Mouse (Mus musculus) embryonic facial prominence, embryonic 12.5 days (tissue): ENCODE measurements around the gene Atg7. TPM values are rescaled to one million over a fixed set of nuclear protein-coding genes. Genes with fewer than 3 reads are reported as not detected.

ENCODE experiments used
- ATAC-seq: fragments of 200-750 bp; cut with Nextera tagmentation; 2 replicates; pipeline ENCODE4 v1.8.0; 2017; ENCODE audit not compliant: insufficient number of reproducible peaks, insufficient read depth, low FRiP score, low TSS enrichment
- H3K27ac ChIP-seq: fragments of 300-500 bp; sonication (generic); 2 replicates; pipeline ENCODE4 v1.5.1; 2016; ENCODE audit warnings: mild to moderate bottlenecking
- H3K27me3 ChIP-seq: fragments of 300-500 bp; sonication (generic); 2 replicates; pipeline ENCODE4 v1.6.1; 2016; ENCODE audit warnings: mild to moderate bottlenecking, moderate library complexity
- H3K36me3 ChIP-seq: fragments of 300-500 bp; sonication (generic); 2 replicates; pipeline ENCODE4 v1.6.1; 2016; ENCODE audit warnings: mild to moderate bottlenecking
- H3K4me1 ChIP-seq: fragments of 300-500 bp; sonication (generic); 2 replicates; pipeline ENCODE4 v1.6.1; 2016
- H3K4me2 ChIP-seq: fragments of 300-500 bp; sonication (generic); replicated peaks from 2 replicates; pipeline ENCODE4 v1.6.1; 2016; ENCODE audit warnings: mild to moderate bottlenecking, moderate library complexity
- H3K4me3 ChIP-seq: fragments of 300-500 bp; sonication (generic); 2 replicates; pipeline ENCODE4 v1.5.1; 2016; ENCODE audit warnings: mild to moderate bottlenecking
- H3K9ac ChIP-seq: fragments of 300-500 bp; sonication (generic); 2 replicates; pipeline ENCODE4 v1.6.1; 2016; ENCODE audit warnings: mild to moderate bottlenecking, moderate library complexity
- H3K9me3 ChIP-seq: fragments of 300-500 bp; sonication (generic); 2 replicates; pipeline ENCODE4 v1.6.1; 2016; ENCODE audit warnings: mild to moderate bottlenecking, moderate library complexity
- WGBS: fragments of 180-500 bp; shearing (Covaris S2); methylation state at CpG from one replicate; pipeline ENCODE4 v1.1.7; 2016; 5-methylcytosine and 5-hydroxymethylcytosine counted together
- polyA plus RNA-seq: library from polyadenylated mRNA; unstranded; fragments of >200 nt; fragmentation: Nextera tagmentation; extraction: Ambion mirVana; gene quantifications from 2 replicates; pipeline ENCODE4 v1.2.1, GENCODE M21; 2016

Atg7 gene
- polyA plus RNA-seq, 1 experiment from 2014 or later, result 18.3 TPM

DNA sequence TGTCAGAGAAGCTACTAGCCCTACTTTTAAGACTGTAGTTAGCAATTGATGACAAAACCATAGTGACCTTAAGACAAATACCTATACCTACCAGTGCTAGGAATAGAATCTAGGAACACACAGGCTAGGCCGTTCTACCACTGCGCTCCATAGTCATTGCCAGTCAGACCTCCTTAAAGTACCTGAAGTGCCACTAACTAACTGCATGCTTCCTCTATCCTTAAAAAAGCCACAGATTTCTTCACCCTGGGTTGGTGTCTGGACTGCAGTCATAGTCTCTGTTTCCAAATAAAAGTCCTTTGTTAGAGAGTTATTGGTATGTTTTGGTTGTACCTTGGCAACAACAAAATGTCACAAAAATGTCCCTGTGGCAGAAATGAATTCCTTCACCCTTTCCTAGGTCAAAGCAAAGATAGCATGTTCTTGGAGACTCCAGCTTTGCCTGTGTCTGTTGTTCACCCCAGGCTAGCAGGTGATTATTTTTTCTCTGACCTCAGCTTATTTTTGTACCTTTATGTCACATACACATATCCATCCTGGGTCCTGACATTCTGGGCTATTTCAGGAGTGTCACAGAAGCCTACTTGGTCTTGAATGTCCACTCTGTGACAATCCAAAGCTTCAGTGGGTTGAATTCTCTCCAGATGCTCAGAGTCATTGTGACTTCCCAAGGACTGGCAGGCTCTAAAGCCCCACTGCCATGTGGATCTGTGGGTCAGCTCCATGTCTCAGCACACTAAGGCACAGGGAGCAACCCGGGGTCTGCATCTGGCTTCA, 165.9 kb downstream of the Atg7 start:
- WGBS, result 80% methylated on average over 3 of the region's 3 CpGs
- Histone ChIP-seq H3K27me3 (no peaks in the 10 kb centered on the region), H3K9ac (no peak overlapping the region), H3K4me1 (0 out of 2 replicates have a peak, but pooled peaks cover 9% of the 10 kb centered on the region), H3K4me2 (no peak overlapping the region), H3K36me3 (no peaks in the 10 kb centered on the region), H3K9me3 (no peaks in the 10 kb centered on the region), H3K27ac (no peak overlapping the region), H3K4me3 (no peak overlapping the region)
- no peak for ATAC-seq

- H3K9me3 ChIP-seq, result no peaks in the 10 kb centered on the region
- no peak overlapping the region for H3K4me3 ChIP-seq
- 50% methylated on average over 1 of the region's 1 CpGs for WGBS
- no peak overlapping the region for H3K4me2 ChIP-seq
- no peak for ATAC-seq
- 0 out of 2 replicates have a peak, but pooled peaks cover 3% of the 10 kb centered on the region for H3K4me1 ChIP-seq
- no peaks in the 10 kb centered on the region for H3K36me3 ChIP-seq
- no peak overlapping the region for H3K9ac ChIP-seq
- H3K27me3 ChIP-seq, result no peaks in the 10 kb centered on the region
- no peak overlapping the region for H3K27ac ChIP-seq
These were observed 166.5 kb downstream of the Atg7 start for GRCm38 (mm10) chr6:114809431-114809811.

- ATAC-seq, result no peak
These were observed 169.4 kb downstream of the Atg7 start for GRCm38 (mm10) chr6:114812322-114812721.

DNA sequence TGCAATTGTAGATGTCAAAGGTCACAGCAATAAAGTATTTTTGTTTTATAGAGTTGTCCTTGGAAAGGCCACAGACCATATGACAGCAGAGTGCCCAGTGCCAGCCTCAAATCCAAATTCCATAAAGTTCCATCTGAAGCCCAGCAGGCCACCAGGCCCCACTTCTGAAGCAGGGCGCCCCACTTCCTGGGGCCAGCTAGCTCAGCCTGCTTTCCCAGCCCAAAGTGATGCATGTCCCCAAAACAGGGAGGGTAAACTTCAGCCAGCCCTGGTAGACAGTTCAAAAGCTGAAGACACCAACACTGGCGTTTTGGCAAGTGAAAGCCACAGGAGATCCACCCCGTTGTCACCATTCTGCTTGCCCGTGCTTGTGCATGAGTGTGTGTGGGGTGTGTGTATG, 169.9 kb downstream of the Atg7 start:
- Histone ChIP-seq H3K36me3 (no peaks in the 10 kb centered on the region), H3K27ac (no peak overlapping the region), H3K9ac (no peak overlapping the region), H3K4me3 (no peak overlapping the region), H3K4me1 (peaks cover 14% of the 10 kb centered on the region), H3K9me3 (peaks cover 4% of the 10 kb centered on the region; the same call in 1 of the 2 replicates), H3K4me2 (no peak overlapping the region), H3K27me3 (no peaks in the 10 kb centered on the region)
- 85% methylated on average over 4 of the region's 4 CpGs for WGBS
- no peak for ATAC-seq

More at GRCm38 (mm10) chr6:114812322-114812721, 169.4 kb downstream of the Atg7 start:
- no peak overlapping the region for H3K9ac ChIP-seq
- no peak overlapping the region for H3K4me3 ChIP-seq
- no peaks in the 10 kb centered on the region for H3K27me3 ChIP-seq
- no peak overlapping the region for H3K4me2 ChIP-seq
- peaks cover 4% of the 10 kb centered on the region; the same call in 1 of the 2 replicates for H3K9me3 ChIP-seq
- no peak overlapping the region for H3K27ac ChIP-seq
- WGBS, result 82% methylated on average over 5 of the region's 5 CpGs
- H3K4me1 ChIP-seq, result peaks cover 11% of the 10 kb centered on the region
- H3K36me3 ChIP-seq, result no peaks in the 10 kb centered on the region

- Histone ChIP-seq H3K27me3 (no peaks in the 10 kb centered on the region), H3K9ac (no peak overlapping the region), H3K9me3 (peaks cover 4% of the 10 kb centered on the region; the same call in 1 of the 2 replicates), H3K4me2 (no peak overlapping the region), H3K4me1 (peaks cover 25% of the 10 kb centered on the region), H3K36me3 (no peaks in the 10 kb centered on the region), H3K4me3 (no peak overlapping the region), H3K27ac (no peak overlapping the region)
- WGBS, result 70% methylated on average over 6 of the region's 6 CpGs
- no peak for ATAC-seq
These were observed 171.4 kb downstream of the Atg7 start for GRCm38 (mm10) chr6:114814199-114814881.

DNA sequence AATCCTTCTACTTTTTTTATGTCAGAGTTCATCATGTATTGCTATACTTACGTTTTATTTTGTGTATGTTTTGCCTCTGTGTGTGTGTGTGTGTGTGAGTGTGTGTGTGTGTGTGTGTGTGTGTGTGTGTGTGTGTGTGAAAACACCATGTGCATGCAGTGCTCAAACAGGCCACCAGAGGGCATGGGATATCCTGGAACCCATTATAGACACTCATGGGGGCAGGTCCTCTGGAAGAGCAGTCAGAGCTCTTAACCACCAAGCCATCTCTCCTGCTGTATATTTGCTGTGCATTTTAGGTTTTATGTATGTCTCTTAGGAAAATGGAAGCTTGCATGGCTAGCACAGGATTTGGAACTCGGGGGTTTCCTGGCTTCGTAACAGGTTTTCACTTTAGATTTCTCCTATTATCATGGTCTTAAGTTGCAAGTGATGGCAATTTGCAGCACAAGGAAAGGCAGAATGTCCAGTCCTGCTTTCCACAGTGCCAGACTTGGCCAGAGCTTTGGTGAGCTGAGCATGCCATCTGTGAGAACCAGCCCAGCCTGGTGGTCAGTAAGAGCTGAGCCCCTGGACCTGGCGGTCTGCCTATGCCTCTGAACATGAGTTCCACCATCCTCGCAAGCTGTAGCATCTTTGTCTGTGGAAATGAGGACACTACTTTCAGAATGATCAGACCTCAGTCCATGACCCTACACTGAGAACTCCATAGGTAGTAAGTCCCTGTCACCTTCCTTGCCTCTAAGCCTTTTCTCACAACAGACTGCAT, 172.2 kb downstream of the Atg7 start:
- Histone ChIP-seq H3K9ac (no peak overlapping the region), H3K4me1 (peaks cover 27% of the 10 kb centered on the region), H3K4me2 (no peak overlapping the region), H3K9me3 (peaks cover 4% of the 10 kb centered on the region; the same call in 1 of the 2 replicates), H3K36me3 (no peaks in the 10 kb centered on the region), H3K27me3 (no peaks in the 10 kb centered on the region), H3K4me3 (no peak overlapping the region), H3K27ac (no peak overlapping the region)
- no peak for ATAC-seq
- 93% methylated on average over 5 of the region's 5 CpGs for WGBS

DNA sequence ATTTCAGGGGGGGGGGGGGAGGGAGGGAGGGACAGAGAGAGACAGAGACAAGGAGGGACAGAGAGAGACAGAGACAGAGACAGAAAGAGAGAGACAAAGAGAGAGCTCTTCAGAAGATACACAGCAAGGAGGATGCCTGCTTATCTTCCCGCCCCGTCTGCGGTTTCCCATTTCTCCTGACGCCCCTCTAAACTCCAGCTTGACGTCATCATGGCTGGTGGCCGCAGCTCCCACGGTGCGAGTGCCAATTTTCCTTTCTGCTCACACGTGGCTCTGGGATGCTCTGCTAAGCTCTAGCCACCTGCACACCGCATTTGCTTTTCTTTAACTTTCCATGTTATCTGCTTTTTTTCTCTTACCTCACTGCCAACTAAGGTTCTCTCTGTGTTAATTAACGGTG, 175.1 kb downstream of the Atg7 start:
- no peak for ATAC-seq
- peaks cover 4% of the 10 kb centered on the region; the same call in 1 of the 2 replicates for H3K9me3 ChIP-seq
- WGBS, result 42% methylated on average over 11 of the region's 11 CpGs
- H3K4me2 ChIP-seq, result no peak overlapping the region
- peaks cover 32% of the 10 kb centered on the region for H3K4me1 ChIP-seq
- no peaks in the 10 kb centered on the region for H3K27me3 ChIP-seq
- H3K36me3 ChIP-seq, result no peaks in the 10 kb centered on the region
- H3K4me3 ChIP-seq, result no peak overlapping the region
- no peak overlapping the region for H3K27ac ChIP-seq
- H3K9ac ChIP-seq, result no peak overlapping the region

DNA sequence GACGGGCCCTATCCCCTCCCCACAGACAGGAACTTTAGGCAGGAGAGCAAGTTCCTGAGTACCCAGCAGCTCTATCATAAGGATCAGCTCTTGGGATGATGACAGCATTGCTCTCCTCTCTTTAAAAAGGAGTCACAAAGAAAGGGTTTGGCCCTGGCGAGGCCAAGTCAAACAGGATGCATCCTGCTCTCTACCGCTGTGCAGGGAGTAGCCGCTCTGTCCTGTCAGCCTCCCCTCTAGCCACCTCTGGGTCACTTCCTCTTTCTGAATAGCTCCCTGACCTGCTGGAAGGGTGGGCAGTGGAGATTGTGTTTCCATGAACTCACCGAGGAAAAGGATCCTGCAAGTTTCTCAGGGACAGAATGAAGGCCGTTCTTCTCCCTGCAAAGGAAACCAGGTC, 175.6 kb downstream of the Atg7 start:
- no peak overlapping the region for H3K4me2 ChIP-seq
- ATAC-seq, result no peak
- H3K4me1 ChIP-seq, result peaks cover 32% of the 10 kb centered on the region
- H3K9ac ChIP-seq, result no peak overlapping the region
- H3K9me3 ChIP-seq, result peaks cover 4% of the 10 kb centered on the region; the same call in 1 of the 2 replicates
- no peak overlapping the region for H3K4me3 ChIP-seq
- no peaks in the 10 kb centered on the region for H3K36me3 ChIP-seq
- H3K27ac ChIP-seq, result no peak overlapping the region; the same call in 1 of the 2 replicates
- H3K27me3 ChIP-seq, result no peaks in the 10 kb centered on the region
- 40% methylated on average over 6 of the region's 6 CpGs for WGBS

GRCm38 (mm10) chr6:114819971-114820481, 177.1 kb downstream of the Atg7 start:
- WGBS, result 60% methylated on average over 9 of the region's 9 CpGs
- ATAC-seq, result no peak
- H3K9ac ChIP-seq, result peak overlapping the region; percentile 15; the same call in 1 of the 2 replicates

GRCm38 (mm10) chr6:114821646-114822045, 178.7 kb downstream of the Atg7 start:
- no peak for ATAC-seq
- Histone ChIP-seq H3K27me3 (no peaks in the 10 kb centered on the region), H3K4me3 (no peak overlapping the region), H3K4me2 (no peak overlapping the region), H3K36me3 (no peaks in the 10 kb centered on the region), H3K27ac (no peak overlapping the region), H3K9me3 (no peaks in the 10 kb centered on the region), H3K9ac (no peak overlapping the region), H3K4me1 (peaks cover 27% of the 10 kb centered on the region)
- WGBS, result 82% methylated on average over 7 of the region's 7 CpGs

More at GRCm38 (mm10) chr6:114819971-114820481, 177.1 kb downstream of the Atg7 start:
- Histone ChIP-seq H3K4me3 (no peak overlapping the region), H3K9me3 (peaks cover 1% of the 10 kb centered on the region; the same call in 1 of the 2 replicates), H3K27ac (0 out of 2 replicates have a peak overlapping the region, but pooled peaks have one; percentile 19), H3K27me3 (no peaks in the 10 kb centered on the region), H3K4me1 (peaks cover 32% of the 10 kb centered on the region), H3K36me3 (no peaks in the 10 kb centered on the region), H3K4me2 (no peak overlapping the region)

DNA sequence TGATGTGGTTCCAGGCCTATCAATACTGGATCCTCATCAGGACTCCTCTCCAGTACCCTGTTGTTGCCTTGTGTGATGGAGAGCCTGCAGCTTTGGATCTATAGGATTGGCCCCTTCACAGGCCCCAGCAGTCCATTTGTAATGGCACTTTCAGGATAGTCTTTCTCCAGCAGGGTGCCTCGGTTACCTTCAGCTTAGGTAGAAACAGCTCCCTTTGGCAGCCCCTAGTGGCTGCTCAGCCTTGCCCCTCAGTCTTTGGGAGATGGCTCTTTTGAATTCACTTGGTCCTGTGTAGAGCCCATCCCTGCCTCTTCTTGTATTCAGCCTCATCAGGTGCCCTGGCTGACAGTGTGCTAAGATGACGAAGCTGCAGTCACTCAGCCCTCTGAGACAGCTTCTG, 184.0 kb downstream of the Atg7 start:
- H3K4me2 ChIP-seq, result no peak overlapping the region
- H3K4me3 ChIP-seq, result no peak overlapping the region
- no peak overlapping the region for H3K27ac ChIP-seq
- peaks cover under 1% of the 10 kb centered on the region; the same call in 1 of the 2 replicates for H3K4me1 ChIP-seq
- H3K36me3 ChIP-seq, result no peaks in the 10 kb centered on the region
- H3K9me3 ChIP-seq, result no peaks in the 10 kb centered on the region
- WGBS, result 72% methylated on average over 2 of the region's 2 CpGs
- ATAC-seq, result no peak
- H3K9ac ChIP-seq, result no peak overlapping the region
- H3K27me3 ChIP-seq, result no peaks in the 10 kb centered on the region
